Mouse (Mus musculus): Measurements from ENCODE around the gene Sort1. TPM values are rescaled to one million over a fixed set of nuclear protein-coding genes. Genes with fewer than 3 reads are reported as not detected.

Sort1 gene
- total RNA-seq, 2 experiments from 2014 or later = 181 to 182 TPM

GRCm38 (mm10) chr3:108381945-108382875, 98.3 kb downstream of the Sort1 start:
- no peak for DNase-seq (ENCODE audit: low spot score in 2 of 2)

- DNase-seq (ENCODE audit: low spot score in 2 of 2) = peak; percentile 82 to 87
Observed at GRCm38 (mm10) chr3:108383485-108384354, 99.8 kb downstream of the Sort1 start, which contains the start of gene Psrc1. TSS of gene Psrc1 (plus strand) at chr3:108383839.

GRCm38 (mm10) chr3:108384425-108384824, 100.5 kb downstream of the Sort1 start:
- no peak for DNase-seq (ENCODE audit: low spot score in 2 of 2)

GRCm38 (mm10) chr3:108386186-108386585, 102.3 kb downstream of the Sort1 start:
- no peak for DNase-seq (ENCODE audit: low spot score in 2 of 2)

GRCm38 (mm10) chr3:108389111-108389545, 105.2 kb downstream of the Sort1 start:
- peak; percentile 98 to 99 for DNase-seq (ENCODE audit: low spot score in 2 of 2)

GRCm38 (mm10) chr3:108392299-108392698, 108.4 kb downstream of the Sort1 start:
- DNase-seq (ENCODE audit: low spot score in 2 of 2) = no peak

GRCm38 (mm10) chr3:108392793-108393192, 108.9 kb downstream of the Sort1 start:
- no peak for DNase-seq (ENCODE audit: low spot score in 2 of 2)

DNA sequence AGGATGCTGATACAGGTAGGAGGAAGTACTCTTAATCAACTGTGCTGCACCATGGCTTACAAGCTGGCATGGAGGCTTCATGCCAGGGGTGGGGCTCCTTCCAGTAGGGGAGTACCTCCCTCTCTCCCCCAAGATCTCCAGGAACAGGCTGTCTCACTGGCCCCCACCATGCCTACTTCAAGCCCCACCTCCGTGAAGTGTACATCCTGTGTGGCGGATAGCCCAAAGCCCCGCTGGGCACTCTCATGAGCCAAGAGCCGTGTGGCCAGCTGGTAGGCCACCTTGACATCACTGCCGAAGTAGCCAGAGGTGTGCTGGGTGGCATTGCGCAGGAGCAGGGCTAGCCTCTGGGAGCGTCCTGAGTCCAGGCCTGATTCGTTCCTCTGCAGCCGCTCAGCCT, 114.4 kb downstream of the Sort1 start:
- no peak for DNase-seq (ENCODE audit: low spot score in 2 of 2)

- DNase-seq (ENCODE audit: low spot score in 2 of 2) = peak in 1 of 2 experiments; percentile 11
Observed at GRCm38 (mm10) chr3:108400442-108400841, 116.6 kb downstream of the Sort1 start.

DNA sequence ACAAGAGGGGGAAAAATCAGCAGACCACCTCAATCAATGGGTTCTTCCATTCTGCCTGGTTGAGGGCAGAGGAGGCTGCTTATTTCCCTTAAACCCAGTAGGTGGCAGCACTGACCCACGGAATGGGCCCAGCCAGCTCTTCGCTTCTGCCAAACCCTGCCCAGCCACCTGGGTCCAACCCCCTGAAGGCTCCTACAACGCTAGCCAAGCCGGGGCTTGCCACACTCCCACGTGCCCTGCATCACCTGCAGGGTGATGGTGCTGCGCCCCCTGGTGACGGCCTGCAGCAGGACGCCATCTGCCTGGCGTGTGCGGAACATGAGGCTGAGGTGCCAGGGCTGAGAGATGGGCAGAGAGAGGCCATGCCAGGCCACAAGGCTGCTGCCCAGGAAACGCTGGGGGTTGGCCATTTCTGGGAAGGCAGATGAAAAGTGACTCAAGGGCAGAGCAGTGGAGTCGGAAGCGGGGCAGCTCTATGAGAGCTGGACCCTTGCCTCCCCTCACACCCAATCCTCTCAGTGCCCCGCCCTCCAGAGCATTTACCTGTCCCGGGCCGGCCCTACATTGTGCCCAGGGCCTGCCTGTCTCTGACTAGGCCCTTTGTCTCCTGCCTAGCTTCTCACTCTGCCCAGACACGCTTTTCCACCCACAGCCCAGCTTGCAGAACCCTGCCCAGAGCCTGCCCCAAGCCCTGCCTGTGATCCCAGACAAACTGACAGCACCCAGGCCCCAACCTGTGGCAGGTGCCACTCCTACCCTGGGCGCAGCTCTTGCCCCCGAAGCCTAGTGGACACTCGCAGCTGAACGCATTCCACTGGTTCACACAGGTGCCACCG, 118.0 kb downstream of the Sort1 start:
- peak; percentile 90 for DNase-seq (ENCODE audit: low spot score in 2 of 2)

GRCm38 (mm10) chr3:108402528-108402920, 118.6 kb downstream of the Sort1 start:
- DNase-seq (ENCODE audit: low spot score in 2 of 2) = no peak

DNA sequence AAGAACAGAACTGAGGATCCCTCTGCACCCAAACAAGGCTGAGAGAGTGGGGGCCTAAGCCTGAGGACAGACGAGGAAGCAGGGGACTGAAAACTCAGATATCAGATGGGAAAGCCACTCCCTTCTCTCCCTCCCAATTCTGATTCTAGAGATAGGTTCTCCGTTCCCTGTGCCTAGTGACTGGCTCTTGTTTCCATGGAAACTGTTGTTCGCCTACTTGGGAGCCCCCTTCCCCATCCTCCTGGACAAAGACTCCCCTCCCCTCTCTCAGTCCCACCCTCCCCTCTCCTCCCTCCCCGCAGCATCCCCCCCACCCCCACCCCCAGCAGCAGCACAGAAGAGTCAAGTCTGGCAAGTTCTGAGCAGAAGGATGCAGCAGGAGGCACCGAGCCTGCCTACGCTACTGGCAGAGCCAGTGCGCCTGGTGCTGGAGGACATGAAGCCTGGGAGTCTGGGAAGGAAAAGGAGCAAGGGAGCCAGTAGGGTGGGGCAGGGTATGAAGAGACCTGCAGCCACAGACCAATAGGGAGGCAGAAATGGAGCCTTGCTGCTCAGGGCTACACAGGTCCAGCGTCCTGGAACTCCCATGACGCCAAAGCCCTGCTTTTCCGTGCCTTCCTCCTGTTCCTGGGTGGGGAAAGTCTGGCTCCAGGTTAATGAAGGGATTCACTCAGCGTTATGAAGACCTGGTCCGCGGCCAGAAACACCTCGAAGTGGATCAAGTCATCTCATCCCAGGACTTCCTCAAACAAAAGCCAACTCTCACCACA, 121.8 kb downstream of the Sort1 start:
- peak in 1 of 2 experiments; percentile 58 for DNase-seq (ENCODE audit: low spot score in 2 of 2)

GRCm38 (mm10) chr3:108406306-108406885, 122.5 kb downstream of the Sort1 start:
- no peak for DNase-seq (ENCODE audit: low spot score in 2 of 2)

DNA sequence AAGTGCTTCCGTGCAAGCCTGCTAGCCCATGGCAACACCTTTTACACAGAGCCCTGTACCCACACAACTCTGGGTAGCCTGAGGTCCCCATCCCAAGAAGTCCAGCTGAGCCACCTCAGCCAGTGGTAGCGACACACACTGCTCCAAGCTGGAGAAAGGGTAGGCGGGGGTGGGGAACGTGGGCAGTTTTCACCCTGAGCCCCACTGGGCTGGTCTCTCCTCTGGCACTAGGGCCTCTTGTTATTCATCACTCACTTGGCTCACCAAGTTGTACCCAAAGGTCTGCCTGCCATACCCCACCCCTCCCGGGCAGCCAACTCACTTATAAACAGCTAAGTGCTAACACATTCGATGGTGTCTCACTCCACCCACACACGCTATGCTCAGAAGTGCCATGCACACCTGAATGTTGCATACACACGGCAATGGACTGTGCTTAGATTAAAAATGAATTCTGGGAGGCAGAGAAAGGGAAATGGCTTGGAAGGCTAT, 124.7 kb downstream of the Sort1 start:
- DNase-seq (ENCODE audit: low spot score in 2 of 2) = no peak

- no peak for DNase-seq (ENCODE audit: low spot score in 2 of 2)
Observed at GRCm38 (mm10) chr3:108409656-108410358, 125.9 kb downstream of the Sort1 start.

DNA sequence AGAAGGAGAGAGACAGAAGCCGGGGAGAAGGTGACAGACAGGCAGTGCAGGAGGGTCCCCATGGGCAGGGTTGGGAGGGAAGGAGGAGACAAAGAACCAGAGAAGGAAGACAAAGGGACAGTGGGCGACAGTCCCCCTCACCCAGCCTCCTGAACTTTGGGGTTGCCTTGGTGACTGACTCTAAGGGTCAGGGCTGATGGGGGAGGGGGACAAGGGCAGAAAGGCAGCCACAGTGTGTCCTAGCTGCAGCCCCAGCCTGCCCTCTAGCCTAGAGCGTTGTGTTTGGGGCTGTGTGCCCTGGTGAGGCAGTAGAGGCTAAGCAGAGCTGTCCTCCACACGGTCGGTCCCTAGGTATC, 126.5 kb downstream of the Sort1 start:
- no peak for DNase-seq (ENCODE audit: low spot score in 2 of 2)
